Mouse (Mus musculus): ENCODE results near the gene Klrg2. TPM values are rescaled to one million over a fixed set of nuclear protein-coding genes. Genes with fewer than 3 reads are reported as not detected.

The Klrg2 gene
- polyA plus RNA-seq, 1 experiment from 2014 or later: 0.06 TPM

- peaks cover 54% of the 10 kb centered on the region for H3K36me3 ChIP-seq (replicated peaks)
- 98% methylated on average over 1 of the region's 1 CpGs for WGBS
- no peaks in the 10 kb centered on the region for H3K4me1 ChIP-seq
- no peaks in the 10 kb centered on the region for H3K9me3 ChIP-seq
- no peak overlapping the region for H3K27ac ChIP-seq
- no peak for DNase-seq (ENCODE audit: extremely low spot score, low spot score)
- H3K4me3 ChIP-seq: no peak overlapping the region
- no peaks in the 10 kb centered on the region for H3K27me3 ChIP-seq (ENCODE audit: poor library complexity, severe bottlenecking)
Measured at GRCm38 (mm10) chr6:38624439-38624838, 12.6 kb downstream of the Klrg2 start.

DNA sequence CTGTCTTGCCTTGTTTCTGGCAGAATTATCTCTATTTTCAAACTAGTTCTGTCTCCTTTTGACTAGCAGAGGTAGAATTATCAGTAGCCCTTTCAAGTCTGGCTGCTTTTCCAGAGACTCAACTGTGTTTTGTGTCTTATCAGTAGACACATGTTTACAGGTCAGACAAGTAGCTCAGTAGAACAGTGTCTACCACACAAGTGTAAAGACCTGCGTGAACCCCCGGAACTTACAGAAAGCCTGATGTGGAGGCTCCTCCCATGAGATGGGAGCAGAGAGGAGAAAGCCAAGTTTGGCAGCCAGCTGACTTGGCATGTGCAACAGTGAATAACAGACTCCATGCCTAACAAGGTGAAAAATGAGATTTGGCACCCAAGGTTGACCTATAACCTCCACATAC, 13.6 kb downstream of the Klrg2 start:
- peaks cover 64% of the 10 kb centered on the region for H3K36me3 ChIP-seq (replicated peaks)
- H3K27me3 ChIP-seq (ENCODE audit: poor library complexity, severe bottlenecking): no peaks in the 10 kb centered on the region
- peaks cover under 1% of the 10 kb centered on the region; the same call in 1 of the 2 replicates for H3K9me3 ChIP-seq
- DNase-seq (ENCODE audit: extremely low spot score, low spot score): peak; percentile 10
- no peaks in the 10 kb centered on the region for H3K4me1 ChIP-seq
- no peak overlapping the region for H3K27ac ChIP-seq
- 91% methylated on average over 2 of the region's 2 CpGs for WGBS
- no peak overlapping the region for H3K4me3 ChIP-seq

- Histone ChIP-seq H3K9me3 (peaks cover 11% of the 10 kb centered on the region), H3K4me1 (no peaks in the 10 kb centered on the region), H3K27me3 (ENCODE audit: poor library complexity, severe bottlenecking) (no peaks in the 10 kb centered on the region), H3K4me3 (no peak overlapping the region), H3K36me3 (replicated peaks) (peaks cover 66% of the 10 kb centered on the region), H3K27ac (no peak overlapping the region)
- DNase-seq (ENCODE audit: extremely low spot score, low spot score): peak; percentile 9
- WGBS: 95% methylated on average over 1 of the region's 1 CpGs
Measured at GRCm38 (mm10) chr6:38622406-38622805, 14.6 kb downstream of the Klrg2 start.

GRCm38 (mm10) chr6:38609892-38610291, 27.1 kb downstream of the Klrg2 start:
- Histone ChIP-seq H3K36me3 (replicated peaks) (peaks cover 89% of the 10 kb centered on the region), H3K27me3 (ENCODE audit: poor library complexity, severe bottlenecking) (no peaks in the 10 kb centered on the region), H3K4me1 (no peaks in the 10 kb centered on the region), H3K9me3 (no peaks in the 10 kb centered on the region), H3K4me3 (no peak overlapping the region), H3K27ac (no peak overlapping the region)
- no peak for DNase-seq (ENCODE audit: extremely low spot score, low spot score)
- 95% methylated on average over 2 of the region's 2 CpGs for WGBS

DNA sequence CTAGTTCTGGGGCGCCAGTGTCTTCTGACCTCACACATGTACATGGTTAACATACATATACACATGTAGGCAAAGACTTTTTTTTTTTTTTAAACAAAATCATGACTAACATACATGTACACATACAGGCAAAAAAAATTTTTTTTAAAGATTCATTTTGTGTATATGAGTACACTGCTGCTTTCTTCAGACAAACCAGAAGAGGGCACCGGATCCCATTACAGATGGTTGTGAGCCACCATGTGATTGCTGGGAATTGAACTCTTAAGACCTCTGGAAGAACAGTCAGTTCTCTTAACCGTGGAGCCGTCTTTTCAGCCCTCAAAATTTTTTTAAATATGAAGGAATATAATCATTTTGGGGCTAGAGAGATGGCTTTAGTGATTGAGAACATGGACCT, 39.6 kb downstream of the Klrg2 start:
- no peak overlapping the region for H3K27ac ChIP-seq
- no peaks in the 10 kb centered on the region for H3K4me1 ChIP-seq
- no peaks in the 10 kb centered on the region for H3K9me3 ChIP-seq
- 90% methylated on average over 4 of the region's 4 CpGs for WGBS
- no peaks in the 10 kb centered on the region for H3K27me3 ChIP-seq (ENCODE audit: poor library complexity, severe bottlenecking)
- DNase-seq (ENCODE audit: extremely low spot score, low spot score): no peak
- H3K4me3 ChIP-seq: no peak overlapping the region
- H3K36me3 ChIP-seq (replicated peaks): peaks cover 94% of the 10 kb centered on the region

- no peaks in the 10 kb centered on the region for H3K4me1 ChIP-seq
- H3K36me3 ChIP-seq (replicated peaks): peaks cover 93% of the 10 kb centered on the region
- no peak overlapping the region for H3K27ac ChIP-seq
- no peak for DNase-seq (ENCODE audit: extremely low spot score, low spot score)
- H3K27me3 ChIP-seq (ENCODE audit: poor library complexity, severe bottlenecking): no peaks in the 10 kb centered on the region
- no peak overlapping the region for H3K4me3 ChIP-seq
- WGBS: 94% methylated on average over 3 of the region's 3 CpGs
- no peaks in the 10 kb centered on the region for H3K9me3 ChIP-seq
Measured at GRCm38 (mm10) chr6:38581711-38582110, 55.3 kb downstream of the Klrg2 start.

- Histone ChIP-seq H3K36me3 (replicated peaks) (peaks cover 93% of the 10 kb centered on the region), H3K9me3 (no peaks in the 10 kb centered on the region), H3K4me3 (no peak overlapping the region), H3K27me3 (ENCODE audit: poor library complexity, severe bottlenecking) (no peaks in the 10 kb centered on the region), H3K27ac (no peak overlapping the region), H3K4me1 (no peaks in the 10 kb centered on the region)
- no peak for DNase-seq (ENCODE audit: extremely low spot score, low spot score)
- WGBS: over 99% methylated on average over 3 of the region's 3 CpGs
Measured at GRCm38 (mm10) chr6:38580112-38580857, 56.8 kb downstream of the Klrg2 start.

DNA sequence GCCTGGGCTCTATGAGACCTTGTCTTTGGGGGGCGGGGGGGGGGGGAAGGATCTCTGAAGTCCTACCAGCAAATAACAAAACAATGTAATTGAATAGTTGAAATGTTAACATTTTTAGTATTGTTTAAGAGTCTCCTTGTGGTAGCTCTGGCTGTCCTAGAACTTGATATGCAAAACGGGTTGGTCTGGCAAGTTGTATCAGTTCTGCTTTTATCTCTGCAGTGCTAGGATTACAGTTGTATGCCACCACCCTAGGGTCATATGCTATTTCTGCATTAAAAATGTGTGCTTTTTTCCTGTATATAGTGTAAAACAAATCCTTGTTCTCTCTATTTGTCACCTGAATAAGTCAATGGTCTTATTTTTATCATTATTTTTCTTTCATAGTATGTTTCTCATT, 60.9 kb downstream of the Klrg2 start:
- WGBS: 88% methylated on average over 2 of the region's 2 CpGs
- Histone ChIP-seq H3K27me3 (ENCODE audit: poor library complexity, severe bottlenecking) (no peaks in the 10 kb centered on the region), H3K9me3 (no peaks in the 10 kb centered on the region), H3K27ac (no peak overlapping the region), H3K4me1 (no peaks in the 10 kb centered on the region), H3K36me3 (replicated peaks) (peaks cover 96% of the 10 kb centered on the region), H3K4me3 (no peak overlapping the region)
- DNase-seq (ENCODE audit: extremely low spot score, low spot score): no peak

Other genes with a start within 250 kb of the Klrg2 start
- 13.1 and 15.3 TPM in 2 replicates for gene Ubn2, start 203.3 kb downstream of the Klrg2 start, polyA plus RNA-seq (2016; fragmentation: Nextera tagmentation; extraction: Ambion mirVana)
- gene Fmc1, start 103.7 kb downstream of the Klrg2 start, polyA plus RNA-seq (2016; fragmentation: Nextera tagmentation; extraction: Ambion mirVana): 122 and 125 TPM in 2 replicates
- gene Luc7l2, start 85.9 kb downstream of the Klrg2 start, polyA plus RNA-seq (2016; fragmentation: Nextera tagmentation; extraction: Ambion mirVana): 34.7 and 36.8 TPM in 2 replicates
- 0.26 and 0.74 TPM in 2 replicates for gene Clec2l, start 25.8 kb upstream of the Klrg2 start, polyA plus RNA-seq (2016; fragmentation: Nextera tagmentation; extraction: Ambion mirVana)
- 0.98 and 1.4 TPM in 2 replicates for gene Tbxas1, start 238.2 kb upstream of the Klrg2 start, polyA plus RNA-seq (2016; fragmentation: Nextera tagmentation; extraction: Ambion mirVana)
- 26.4 and 29.0 TPM in 2 replicates for gene Hipk2, start 238.9 kb upstream of the Klrg2 start, polyA plus RNA-seq (2016; fragmentation: Nextera tagmentation; extraction: Ambion mirVana)

Measured in forebrain, embryonic 10.5 days (tissue).